Mouse (Mus musculus) cerebellum, adult 11-12 months (tissue): ENCODE measurements around the gene Wdr83os.
"Not testable (repeated sequence)": the region's sequence is repeated elsewhere in the genome, so short reads cannot be mapped to it uniquely, and the experiment has no call there.

Source experiments
- DNase-seq: peaks from one replicate; pipeline ENCODE4 v3.0.0; 2022

Wdr83os gene

DNA sequence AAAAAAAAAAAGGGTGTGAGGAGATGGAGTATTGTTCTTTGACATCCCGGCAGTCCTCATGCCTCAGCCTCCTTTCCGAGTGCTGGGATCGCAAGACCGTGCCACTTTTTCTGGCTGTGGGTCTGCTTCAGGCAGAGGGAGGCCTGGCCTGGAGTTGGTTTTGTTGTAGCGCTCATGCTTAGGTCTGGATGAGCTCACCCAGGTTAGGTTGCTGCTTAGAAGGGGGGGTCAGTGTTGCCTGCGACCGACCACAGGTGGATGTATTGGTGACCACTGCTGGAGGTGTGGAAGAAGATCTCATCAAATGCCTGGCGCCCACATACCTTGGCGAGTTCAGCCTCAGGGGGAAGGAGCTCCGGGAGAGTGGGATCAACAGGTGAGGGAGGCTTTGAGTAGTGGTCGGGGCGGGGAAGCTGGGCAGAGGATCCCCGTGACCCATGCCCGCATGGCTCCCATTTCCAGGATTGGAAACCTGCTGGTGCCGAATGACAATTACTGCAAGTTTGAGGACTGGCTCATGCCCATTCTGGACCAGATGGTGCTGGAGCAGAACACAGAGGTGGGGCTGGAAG, 7.4 kb upstream of the Wdr83os start:
- DNase-seq: no peak

GRCm38 (mm10) chr8:85074167-85074566, 6.4 kb upstream of the Wdr83os start:
- no peak for DNase-seq

GRCm38 (mm10) chr8:85074617-85075016, 5.9 kb upstream of the Wdr83os start:
- no peak for DNase-seq

GRCm38 (mm10) chr8:85076001-85076400, 4.5 kb upstream of the Wdr83os start:
- DNase-seq: no peak

GRCm38 (mm10) chr8:85076993-85077392, 3.5 kb upstream of the Wdr83os start:
- DNase-seq: peak; percentile 75

- DNase-seq: no peak
These were observed 367 bp upstream of the Wdr83os start for GRCm38 (mm10) chr8:85080214-85080531.

DNA sequence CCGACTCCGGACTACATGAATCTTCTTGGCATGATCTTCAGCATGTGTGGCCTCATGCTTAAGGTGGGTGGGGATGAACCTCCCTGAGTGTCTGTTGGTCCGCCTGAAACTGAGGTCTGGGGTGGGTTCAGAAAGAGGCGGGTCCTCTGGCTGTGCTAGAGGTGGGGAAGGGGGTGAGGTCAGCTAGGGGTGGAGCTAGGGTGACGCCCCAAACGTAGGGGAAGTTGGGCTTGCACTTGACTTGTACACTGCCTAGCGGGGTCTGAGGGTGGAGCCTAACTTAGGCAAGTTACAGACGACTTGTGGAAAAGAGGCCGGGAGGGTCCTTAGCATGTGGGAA, 646 bp downstream of the Wdr83os start, which contains the start of gene Wdr83:
Gene Wdr83, minus strand, starts transcription at position 91 of the 340 bp plus-strand sequence.
- no peak for DNase-seq

- DNase-seq: not testable (repeated sequence)
These were observed 1.6 kb downstream of the Wdr83os start for GRCm38 (mm10) chr8:85082169-85082568.

DNA sequence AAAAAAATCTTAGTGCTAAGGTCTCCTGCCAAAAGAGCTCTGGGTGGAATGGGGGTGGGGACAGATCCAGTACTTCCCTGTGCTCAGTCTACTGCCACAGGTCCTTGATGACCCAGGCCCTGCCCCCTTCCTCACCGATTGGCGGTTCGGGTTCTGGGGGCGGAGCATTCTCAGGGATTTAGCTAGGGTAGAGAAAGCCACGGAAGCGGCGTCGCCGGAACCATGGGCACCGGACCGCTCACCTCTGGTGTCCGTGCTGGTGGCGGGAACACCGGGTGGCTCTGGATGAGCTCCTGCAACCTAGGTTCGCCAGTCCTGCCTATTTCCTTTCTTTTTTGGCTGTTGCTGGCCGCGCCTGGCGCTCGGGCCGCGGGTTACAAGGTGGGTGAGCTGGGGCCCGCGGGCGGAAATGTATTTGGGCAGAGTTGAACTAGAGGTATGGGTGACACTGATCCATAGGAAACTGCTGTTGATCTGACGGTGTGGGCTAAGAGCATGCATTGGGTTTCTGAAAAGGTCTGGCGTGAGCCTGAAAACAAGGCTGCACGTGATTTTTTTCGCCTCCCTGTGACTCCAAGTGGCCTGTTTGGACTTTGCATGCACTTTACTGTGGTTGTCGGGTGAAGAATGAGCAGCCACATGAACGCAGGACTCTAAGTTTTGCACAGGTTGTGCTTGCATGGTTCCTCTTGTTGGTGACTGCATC, 2.7 kb downstream of the Wdr83os start, which contains the start of gene Man2b1:
Gene Man2b1, plus strand, starts transcription at position 163 of the 706 bp plus-strand sequence.
- DNase-seq: peak; percentile 89

DNA sequence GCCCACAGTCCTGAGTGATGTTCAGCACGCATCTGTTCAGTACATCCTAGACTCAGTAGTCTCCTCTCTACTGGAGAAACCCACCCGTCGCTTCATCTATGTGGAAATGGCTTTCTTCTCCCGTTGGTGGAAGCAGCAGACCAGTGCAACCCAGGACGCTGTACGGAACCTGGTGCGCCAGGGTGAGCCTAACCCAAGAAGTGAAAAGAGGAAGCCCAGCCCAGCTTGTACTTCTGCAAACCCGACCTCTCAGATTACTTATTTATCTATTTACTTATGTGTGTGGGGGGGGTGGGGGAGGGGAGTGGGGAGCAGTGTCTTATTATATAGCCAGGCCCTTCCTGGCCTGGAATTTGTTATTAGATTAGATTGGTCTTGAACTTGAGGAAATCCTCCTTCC, 4.1 kb downstream of the Wdr83os start:
- DNase-seq: no peak

DNA sequence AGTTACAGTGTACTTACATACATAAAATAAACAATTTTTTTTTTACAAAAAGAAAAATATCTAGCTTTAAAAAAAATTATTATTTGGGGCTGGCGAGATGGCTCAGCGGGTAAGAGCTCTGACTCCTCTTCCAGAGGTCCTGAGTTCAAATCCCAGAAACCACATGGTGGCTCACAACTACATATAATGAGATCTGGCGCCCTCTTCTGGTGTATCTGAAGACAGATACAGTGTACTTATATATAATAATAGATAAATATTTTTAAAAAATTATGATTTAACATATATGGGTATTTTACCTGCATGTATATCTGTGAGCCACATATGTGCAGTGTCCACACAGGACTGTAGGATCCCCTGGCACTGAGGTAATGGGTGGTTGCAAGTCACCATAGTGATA, 5.7 kb downstream of the Wdr83os start:
- DNase-seq: no peak

DNA sequence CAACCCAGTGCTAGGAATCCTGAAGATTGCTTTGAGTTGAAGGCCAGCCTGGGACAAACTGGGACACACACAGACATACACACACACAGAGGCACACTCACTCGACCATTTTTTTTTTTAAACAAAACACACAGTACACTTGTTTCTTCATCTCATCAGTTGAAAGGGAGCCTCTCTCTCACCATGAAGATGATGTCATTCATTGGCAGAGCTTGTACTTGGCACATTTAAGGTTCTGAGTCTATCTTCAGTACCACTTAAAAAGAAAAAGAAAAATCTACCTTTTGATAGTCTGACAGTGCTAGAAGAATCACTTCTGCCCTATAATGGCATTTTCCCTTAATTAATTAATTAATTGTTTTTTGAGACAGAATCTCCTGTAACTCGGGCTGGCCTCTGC, 8.2 kb downstream of the Wdr83os start:
- DNase-seq: no peak

- no peak for DNase-seq
These were observed 10.3 kb downstream of the Wdr83os start for GRCm38 (mm10) chr8:85090856-85091255.

GRCm38 (mm10) chr8:85091526-85092090, 11.1 kb downstream of the Wdr83os start:
- no peak for DNase-seq

GRCm38 (mm10) chr8:85095051-85095450, 14.5 kb downstream of the Wdr83os start:
- no peak for DNase-seq

DNA sequence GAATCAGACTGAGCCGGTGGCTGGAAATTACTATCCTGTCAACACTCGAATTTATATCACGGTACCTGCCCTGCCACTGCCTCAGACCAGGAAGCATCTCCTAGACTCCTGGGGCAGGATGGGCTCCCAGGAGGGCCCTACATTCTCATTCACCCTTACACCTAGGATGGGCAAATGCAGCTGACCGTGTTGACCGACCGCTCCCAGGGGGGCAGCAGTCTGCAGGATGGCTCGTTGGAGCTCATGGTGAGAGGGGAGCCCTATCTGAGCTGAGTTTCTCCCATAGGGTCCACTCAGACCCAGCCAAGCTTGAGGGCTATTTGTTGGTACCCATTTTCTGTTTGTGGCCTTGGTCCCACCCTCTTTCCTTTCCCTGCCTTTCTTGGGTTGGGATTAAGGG, 15.0 kb downstream of the Wdr83os start:
- no peak for DNase-seq

GRCm38 (mm10) chr8:85096196-85096595, 15.7 kb downstream of the Wdr83os start:
- no peak for DNase-seq

- DNase-seq: no peak
These were observed 16.3 kb downstream of the Wdr83os start for GRCm38 (mm10) chr8:85096850-85097249.

DNA sequence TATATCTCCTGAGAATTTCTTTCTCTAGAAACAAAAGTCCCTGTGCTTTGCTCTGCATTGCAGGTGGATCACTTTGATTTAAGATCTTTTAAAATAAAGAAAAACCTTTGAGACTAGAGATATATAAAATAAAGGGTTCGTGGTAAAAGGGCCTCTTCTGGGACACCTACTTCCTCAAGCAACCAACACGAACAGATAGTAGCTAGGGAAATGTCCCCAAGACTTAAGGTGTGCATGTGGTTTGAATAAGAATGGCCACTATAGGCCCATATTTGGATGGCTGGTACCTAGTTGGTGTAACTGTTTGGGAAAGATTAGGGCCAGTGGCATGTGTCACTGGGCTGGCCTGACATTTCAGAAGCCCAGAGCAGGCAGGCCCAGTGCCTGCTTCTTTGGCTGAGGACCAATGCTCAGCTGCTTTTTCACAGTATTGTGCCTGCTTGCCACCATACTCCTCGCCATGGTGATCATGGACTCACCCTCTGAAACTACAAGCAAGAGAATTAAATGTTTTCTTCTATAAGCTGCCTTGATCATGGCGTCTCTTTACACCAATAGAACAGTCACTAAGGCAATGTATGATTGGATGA, 19.6 kb downstream of the Wdr83os start:
- no peak for DNase-seq

- DNase-seq: no peak
These were observed 32.7 kb downstream of the Wdr83os start for GRCm38 (mm10) chr8:85113241-85113640.

DNA sequence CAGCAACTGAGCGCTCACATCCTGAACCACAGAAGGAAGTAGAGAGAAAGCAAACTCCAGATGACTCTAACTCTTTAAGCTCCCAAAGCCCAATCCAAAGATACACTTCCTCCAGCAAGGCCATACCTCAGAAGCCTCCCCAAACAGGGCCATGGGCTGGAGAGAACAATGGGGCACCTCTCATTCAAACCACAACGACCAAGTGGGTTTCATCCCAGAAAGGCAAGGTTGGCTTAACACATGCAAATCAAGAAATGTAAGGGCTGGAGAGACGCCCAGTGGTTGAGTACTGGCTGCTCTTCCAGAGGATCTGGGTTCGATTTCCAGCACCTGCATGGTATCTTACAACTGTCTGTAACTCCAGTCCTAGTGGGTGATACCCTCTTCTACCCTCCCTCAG, 35.0 kb downstream of the Wdr83os start:
- DNase-seq: no peak

- DNase-seq: no peak
These were observed 36.4 kb downstream of the Wdr83os start for GRCm38 (mm10) chr8:85116984-85117383.

DNA sequence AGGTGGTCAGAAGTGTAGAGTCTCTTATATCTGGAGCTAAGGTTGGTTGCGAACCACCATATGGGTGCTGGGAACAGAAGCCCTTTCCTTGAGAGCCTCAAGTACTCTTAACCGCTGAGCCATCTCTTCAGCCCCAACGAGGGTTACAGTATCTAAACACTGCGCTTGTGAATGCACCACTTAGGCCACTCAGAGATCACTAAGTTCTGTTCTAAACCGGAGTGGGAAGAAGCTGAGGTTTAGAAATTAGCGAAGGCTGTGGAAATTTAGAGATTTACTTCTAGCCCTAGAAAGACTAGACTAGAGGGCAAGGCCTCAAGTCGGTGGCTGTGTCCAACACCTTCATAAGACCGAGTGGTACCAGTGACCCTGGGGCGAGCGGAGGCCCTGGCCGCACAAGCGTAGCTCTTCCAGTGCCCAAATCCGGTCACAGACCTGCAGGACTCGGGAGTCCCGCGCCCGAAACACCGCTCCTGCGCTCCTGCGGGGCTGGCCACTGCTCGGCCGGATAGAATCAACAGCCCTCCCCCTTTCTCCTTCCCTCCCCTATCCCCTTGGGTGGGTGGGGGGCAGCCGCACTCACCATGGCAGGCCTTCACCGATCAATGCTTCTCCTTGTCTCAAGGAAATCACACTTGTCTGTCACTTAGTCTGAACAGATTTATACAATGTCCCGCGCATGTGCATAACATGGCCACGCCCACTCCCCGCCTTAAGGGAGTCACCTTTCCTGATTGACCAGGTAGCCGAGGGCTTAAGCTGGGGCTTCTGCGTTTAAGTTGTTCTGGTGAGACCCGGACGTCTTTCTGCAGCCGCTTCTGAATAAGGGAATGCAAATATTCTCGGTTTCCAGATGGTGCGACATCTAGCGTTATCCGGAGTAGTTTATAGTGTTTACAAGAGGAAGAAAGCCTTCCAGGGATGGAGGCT, 38.8 kb downstream of the Wdr83os start:
- DNase-seq: peak; percentile 84
